Mouse (Mus musculus): ENCODE results near the gene AC129217.1.
A peak's percentile ranks its signal among the peaks of the same experiment; 100 is the strongest.

DNA sequence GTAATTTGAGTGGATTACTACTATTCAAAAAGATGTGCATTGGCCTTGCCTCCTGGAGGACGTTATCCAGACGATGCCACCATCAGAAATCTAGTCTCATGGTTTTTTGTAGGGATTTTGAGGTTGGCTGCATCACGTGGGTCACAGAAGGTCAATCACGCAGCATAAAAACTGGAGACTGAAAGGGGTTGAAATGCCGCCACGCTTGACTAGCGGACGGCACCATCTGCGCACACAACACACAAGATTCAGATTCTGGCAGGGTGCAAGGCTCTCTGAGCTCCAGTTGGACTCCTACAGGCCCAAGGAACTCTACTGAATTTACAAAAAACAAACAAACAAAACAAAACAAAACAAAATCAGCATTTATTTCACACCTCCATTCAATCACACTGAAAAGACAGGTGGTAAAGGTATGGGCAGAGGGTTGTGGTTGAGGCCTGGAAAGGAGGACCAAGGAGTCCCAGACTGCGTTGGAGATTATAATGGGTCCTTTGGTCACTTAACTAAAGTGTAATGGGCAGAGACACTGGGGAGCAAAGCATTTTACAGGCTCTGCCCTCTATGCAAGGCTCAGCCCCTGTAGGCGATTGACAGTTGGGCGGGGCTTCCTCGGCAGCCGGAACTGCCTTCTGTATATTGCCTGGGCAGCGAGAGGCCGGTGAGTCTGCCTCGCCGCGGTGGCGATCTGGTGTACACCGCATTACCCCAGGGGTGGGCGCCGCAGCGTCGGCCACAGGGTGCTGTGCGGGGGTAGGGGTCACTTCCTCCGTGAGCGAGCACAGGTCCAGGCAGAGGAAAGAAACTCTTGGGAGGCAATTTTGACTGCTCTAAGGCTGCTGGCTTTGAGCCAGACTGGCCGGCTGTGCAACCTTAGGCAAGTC, 10.6 kb downstream of the AC129217.1 start:
- TF ChIP-seq CTCF (IDR thresholded peaks at IDR 0.05; ENCODE audit: extremely low read depth, insufficient read depth, low read length): no peak
- peak; percentile 74 for TF ChIP-seq POLR2A (IDR thresholded peaks at IDR 0.05; ENCODE audit: extremely low read depth, insufficient read depth, low read length)
